Mouse (Mus musculus): ENCODE measurements around the gene Hes5. TPM values are rescaled to one million over a fixed set of nuclear protein-coding genes. Genes with fewer than 3 reads are reported as not detected.

Hes5 gene
- polyA plus RNA-seq, 2 experiments = 0.77 to 1.6 TPM

DNA sequence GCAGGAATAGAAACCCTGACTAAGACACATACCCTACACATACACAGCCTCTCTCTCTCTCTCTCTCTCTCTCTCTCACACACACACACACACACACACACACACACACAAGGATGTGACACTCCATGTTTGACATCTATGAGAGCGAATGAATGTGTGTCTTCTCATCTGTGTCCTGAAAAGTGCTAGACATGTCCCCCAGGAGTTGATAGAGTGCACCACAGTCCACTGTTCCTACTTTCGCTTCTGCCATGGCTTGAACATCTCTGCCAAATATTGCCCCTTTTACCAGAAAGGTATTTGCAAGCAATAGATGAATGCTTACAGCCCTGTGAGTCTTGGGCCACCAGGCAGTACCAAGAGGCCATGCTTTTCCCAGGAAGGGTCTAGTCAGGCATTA, 20.6 kb upstream of the Hes5 start:
- WGBS = 87% methylated on average over 2 of the region's 2 CpGs
- Histone ChIP-seq H3K9me3 (ENCODE audit: control insufficient read depth, low read length) (no peaks in the 10 kb centered on the region), H3K9ac (ENCODE audit: low read depth, low read length, severe bottlenecking) (no peak overlapping the region), H3K27me3 (ENCODE audit: control insufficient read depth, insufficient read depth, low read length) (no peaks in the 10 kb centered on the region), H3K4me3 (replicated peaks; ENCODE audit: low read length) (no peak overlapping the region), H3K4me1 (ENCODE audit: control insufficient read depth, insufficient read depth, low read length) (no peaks in the 10 kb centered on the region), H3K27ac (replicated peaks; ENCODE audit: low read depth, low read length) (no peak overlapping the region), H3K36me3 (ENCODE audit: control insufficient read depth, insufficient read depth, low read length) (no peaks in the 10 kb centered on the region), H3K4me2 (replicated peaks; ENCODE audit: low read depth, low read length, severe bottlenecking) (no peak overlapping the region)
- TF ChIP-seq POLR2A (IDR thresholded peaks at IDR 0.05; ENCODE audit: borderline replicate concordance, extremely low read depth, insufficient read depth, insufficient read length) = no peak
- no peak for DNase-seq (ENCODE audit: low spot score)
- no peak for ATAC-seq (ENCODE audit: low FRiP score, low read depth)

DNA sequence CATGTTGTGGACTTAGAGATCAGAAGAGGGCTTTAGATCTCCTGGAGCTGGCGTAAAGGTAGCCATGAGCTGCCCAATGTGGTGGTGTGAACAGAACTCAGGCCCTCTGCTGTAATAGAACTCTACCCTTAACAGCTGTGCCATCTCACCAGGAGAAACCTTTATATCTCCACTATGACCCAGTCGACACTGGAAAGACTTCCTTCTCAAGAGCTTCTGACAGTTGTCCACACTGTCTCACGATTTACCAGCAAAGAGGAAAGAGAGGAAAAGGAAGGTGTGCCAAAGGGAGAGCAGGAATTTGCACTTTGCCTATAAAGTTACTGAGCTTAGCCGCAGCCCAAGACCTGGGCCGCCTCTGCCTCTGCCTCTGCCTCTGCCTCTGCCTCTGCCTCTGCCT, 18.9 kb upstream of the Hes5 start:
- Histone ChIP-seq H3K9ac (ENCODE audit: low read depth, low read length, severe bottlenecking) (no peak overlapping the region), H3K27ac (replicated peaks; ENCODE audit: low read depth, low read length) (no peak overlapping the region), H3K4me1 (ENCODE audit: control insufficient read depth, insufficient read depth, low read length) (peaks cover 5% of the 10 kb centered on the region), H3K4me2 (replicated peaks; ENCODE audit: low read depth, low read length, severe bottlenecking) (no peak overlapping the region), H3K36me3 (ENCODE audit: control insufficient read depth, insufficient read depth, low read length) (no peaks in the 10 kb centered on the region), H3K4me3 (replicated peaks; ENCODE audit: low read length) (no peak overlapping the region), H3K27me3 (ENCODE audit: control insufficient read depth, insufficient read depth, low read length) (no peaks in the 10 kb centered on the region), H3K9me3 (ENCODE audit: control insufficient read depth, low read length) (no peaks in the 10 kb centered on the region)
- no peak for ATAC-seq (ENCODE audit: low FRiP score, low read depth)
- peak; percentile 2 for DNase-seq (ENCODE audit: low spot score)
- no peak for TF ChIP-seq POLR2A (IDR thresholded peaks at IDR 0.05; ENCODE audit: borderline replicate concordance, extremely low read depth, insufficient read depth, insufficient read length)
- 83% methylated on average over 5 of the region's 5 CpGs for WGBS

DNA sequence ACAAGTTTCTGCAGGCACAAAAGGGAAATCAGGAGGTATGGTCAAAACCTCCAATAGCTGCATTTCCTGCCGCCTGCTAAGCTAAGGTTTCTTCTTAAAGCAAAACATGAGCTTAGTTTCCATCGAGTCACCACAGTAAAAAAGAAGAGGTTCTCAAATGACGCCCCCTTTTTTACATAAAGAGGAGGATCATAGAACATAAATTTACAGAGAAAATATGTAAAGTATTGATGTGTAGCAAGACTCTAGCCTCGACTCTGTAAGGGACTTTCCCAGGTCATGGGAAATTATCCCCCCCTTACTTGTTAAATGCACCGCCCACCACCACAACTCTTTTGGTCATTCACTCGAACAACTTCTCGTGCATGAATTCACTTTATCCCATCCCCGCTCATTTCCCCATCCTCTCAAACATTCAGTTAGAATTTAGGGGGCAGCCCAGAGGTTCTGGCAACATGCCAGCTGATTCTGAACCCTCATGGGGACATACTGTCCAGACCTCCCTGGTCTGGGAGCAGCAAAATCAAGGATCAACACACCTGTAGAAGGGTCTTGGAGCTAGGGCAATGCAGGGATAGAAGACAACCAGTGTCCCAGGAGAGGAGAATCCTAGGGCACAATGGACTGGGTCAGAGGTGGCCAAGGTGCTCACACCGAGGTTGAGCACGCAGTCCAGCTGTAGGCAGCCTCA, 17.9 kb upstream of the Hes5 start:
- Histone ChIP-seq H3K4me2 (replicated peaks; ENCODE audit: low read depth, low read length, severe bottlenecking) (no peak overlapping the region), H3K9ac (ENCODE audit: low read depth, low read length, severe bottlenecking) (no peak overlapping the region), H3K9me3 (ENCODE audit: control insufficient read depth, low read length) (no peaks in the 10 kb centered on the region), H3K27ac (replicated peaks; ENCODE audit: low read depth, low read length) (no peak overlapping the region), H3K4me1 (ENCODE audit: control insufficient read depth, insufficient read depth, low read length) (peaks cover 5% of the 10 kb centered on the region), H3K27me3 (ENCODE audit: control insufficient read depth, insufficient read depth, low read length) (no peaks in the 10 kb centered on the region), H3K36me3 (ENCODE audit: control insufficient read depth, insufficient read depth, low read length) (no peaks in the 10 kb centered on the region), H3K4me3 (replicated peaks; ENCODE audit: low read length) (no peak overlapping the region)
- ATAC-seq (ENCODE audit: low FRiP score, low read depth) = no peak
- peak; percentile 2 for DNase-seq (ENCODE audit: low spot score)
- 79% methylated on average over 10 of the region's 10 CpGs for WGBS
- no peak for TF ChIP-seq POLR2A (IDR thresholded peaks at IDR 0.05; ENCODE audit: borderline replicate concordance, extremely low read depth, insufficient read depth, insufficient read length)

DNA sequence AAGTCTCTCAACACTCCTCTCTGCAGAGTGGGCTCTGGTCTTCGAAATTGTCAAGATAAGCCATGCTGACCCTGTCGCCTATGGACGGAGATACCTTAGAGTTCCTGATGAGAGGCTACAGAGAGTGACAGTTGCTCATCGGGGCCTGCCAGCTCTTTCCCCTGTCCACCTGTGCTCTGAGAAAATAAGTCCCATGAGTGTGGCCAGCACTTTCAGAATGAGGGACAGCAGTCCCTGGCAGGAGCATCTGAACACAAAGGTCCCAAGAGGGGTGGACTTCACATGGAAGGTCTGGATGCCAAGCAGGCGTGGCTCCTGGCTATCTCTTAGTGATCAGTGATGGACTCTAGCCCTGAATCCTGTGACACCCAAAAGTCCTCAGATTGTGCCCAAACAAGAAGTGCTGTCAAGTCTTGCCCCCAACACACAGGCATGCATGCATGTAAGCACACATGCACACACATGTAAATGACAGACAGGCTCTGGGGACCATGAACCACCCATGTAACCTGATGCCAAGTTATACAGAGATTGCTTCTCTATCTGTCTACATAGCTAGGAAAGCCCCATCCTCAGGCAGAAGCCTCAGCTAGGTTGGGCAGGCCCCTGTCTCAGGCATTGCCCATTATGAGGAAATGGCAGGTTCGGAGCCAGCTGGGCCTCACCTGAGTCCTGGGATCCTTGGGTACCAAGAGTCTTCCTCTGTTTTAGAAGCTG, 17.2 kb upstream of the Hes5 start:
- H3K9ac ChIP-seq (ENCODE audit: low read depth, low read length, severe bottlenecking) = no peak overlapping the region
- H3K27ac ChIP-seq (replicated peaks; ENCODE audit: low read depth, low read length) = no peak overlapping the region
- H3K4me2 ChIP-seq (replicated peaks; ENCODE audit: low read depth, low read length, severe bottlenecking) = no peak overlapping the region
- H3K27me3 ChIP-seq (ENCODE audit: control insufficient read depth, insufficient read depth, low read length) = 0 out of 2 replicates have a peak, but pooled peaks cover 4% of the 10 kb centered on the region
- no peak overlapping the region for H3K4me3 ChIP-seq (replicated peaks; ENCODE audit: low read length)
- no peaks in the 10 kb centered on the region for H3K9me3 ChIP-seq (ENCODE audit: control insufficient read depth, low read length)
- no peaks in the 10 kb centered on the region for H3K36me3 ChIP-seq (ENCODE audit: control insufficient read depth, insufficient read depth, low read length)
- no peak for TF ChIP-seq POLR2A (IDR thresholded peaks at IDR 0.05; ENCODE audit: borderline replicate concordance, extremely low read depth, insufficient read depth, insufficient read length)
- 89% methylated on average over 6 of the region's 6 CpGs for WGBS
- peaks cover 6% of the 10 kb centered on the region for H3K4me1 ChIP-seq (ENCODE audit: control insufficient read depth, insufficient read depth, low read length)
- ATAC-seq (ENCODE audit: low FRiP score, low read depth) (no peak), DNase-seq (ENCODE audit: low spot score) (peak; percentile 1)

DNA sequence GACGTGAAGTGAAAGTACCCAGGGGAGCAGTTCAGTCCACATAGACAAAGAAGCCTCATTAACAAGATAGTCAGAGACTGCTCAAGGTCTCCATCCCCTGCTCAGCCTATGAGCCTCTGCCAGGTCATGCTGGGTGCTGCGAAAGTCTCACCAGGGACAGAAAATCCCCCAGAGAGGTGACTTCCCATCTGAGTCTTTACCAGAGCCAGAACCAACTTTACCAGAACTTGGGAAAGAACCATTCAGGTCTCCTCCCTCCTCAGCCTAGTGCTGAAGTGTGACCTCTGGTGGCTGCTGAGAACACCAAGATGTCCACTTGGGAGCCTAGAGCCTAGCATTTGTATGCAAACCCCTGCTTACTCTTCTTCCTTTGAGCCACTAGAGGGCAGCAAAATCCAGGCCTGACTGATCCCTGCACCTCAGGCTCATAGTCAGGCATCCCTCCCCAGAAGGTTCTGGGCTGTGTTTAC, 16.6 kb upstream of the Hes5 start:
- DNase-seq (ENCODE audit: low spot score) (peak; percentile 82), ATAC-seq (ENCODE audit: low FRiP score, low read depth) (peak; percentile 77)
- 12% methylated on average over 2 of the region's 2 CpGs for WGBS
- H3K9ac ChIP-seq (ENCODE audit: low read depth, low read length, severe bottlenecking) = no peak overlapping the region
- peaks cover 8% of the 10 kb centered on the region for H3K4me1 ChIP-seq (ENCODE audit: control insufficient read depth, insufficient read depth, low read length)
- H3K9me3 ChIP-seq (ENCODE audit: control insufficient read depth, low read length) = no peaks in the 10 kb centered on the region
- no peaks in the 10 kb centered on the region for H3K36me3 ChIP-seq (ENCODE audit: control insufficient read depth, insufficient read depth, low read length)
- no peak overlapping the region for H3K27ac ChIP-seq (replicated peaks; ENCODE audit: low read depth, low read length)
- H3K27me3 ChIP-seq (ENCODE audit: control insufficient read depth, insufficient read depth, low read length) = peaks cover 11% of the 10 kb centered on the region
- no peak for TF ChIP-seq POLR2A (IDR thresholded peaks at IDR 0.05; ENCODE audit: borderline replicate concordance, extremely low read depth, insufficient read depth, insufficient read length)
- no peak overlapping the region for H3K4me2 ChIP-seq (replicated peaks; ENCODE audit: low read depth, low read length, severe bottlenecking)
- no peak overlapping the region for H3K4me3 ChIP-seq (replicated peaks; ENCODE audit: low read length)

Measured in limb, embryonic 14.5 days (tissue).